Mouse (Mus musculus) E14TG2a.4 (cell line): ENCODE measurements around the gene Supt3.
A peak's percentile ranks its signal among the peaks of the same experiment; 100 is the strongest.

Source experiments
- H3K27me3 ChIP-seq: 2 replicates; pipeline ENCODE4 v1.6.1; 2014; ENCODE audit warnings: low read length, control low read depth; ENCODE audit not compliant: insufficient read depth
- H3K36me3 ChIP-seq: 2 replicates; pipeline ENCODE4 v1.6.1; 2014; ENCODE audit warnings: low read length, control low read depth; ENCODE audit not compliant: insufficient read depth
- H3K4me1 ChIP-seq: replicated peaks from 2 replicates; pipeline ENCODE4 v1.6.1; 2014; ENCODE audit warnings: low read depth, low read length, control low read depth
- H3K4me3 ChIP-seq: replicated peaks from 2 replicates; pipeline ENCODE4 v1.5.1; 2014; ENCODE audit warnings: mild to moderate bottlenecking, low read length
- H3K9me3 ChIP-seq: 2 replicates; pipeline ENCODE4 v1.6.1; 2014; ENCODE audit warnings: low read length, control low read depth
- CTCF ChIP-seq: conservative IDR thresholded peaks from 2 replicates; pipeline ENCODE4 v1.5.1; 2014; ENCODE audit warnings: low read length
- NANOG ChIP-seq: IDR thresholded peaks from 2 replicates; pipeline ENCODE4 v1.6.1; 2014; ENCODE audit warnings: borderline replicate concordance, low read length, mixed read lengths
- POU5F1 ChIP-seq: IDR thresholded peaks from 2 replicates; pipeline ENCODE4 v1.6.1; 2014; ENCODE audit warnings: low read length, borderline replicate concordance

Gene Supt3

GRCm38 (mm10) chr17:45158171-45158691 is 381.3 kb downstream of the Supt3 start:
- TF ChIP-seq POU5F1 = no peak
- TF ChIP-seq NANOG = no peak
- TF ChIP-seq CTCF = no peak

GRCm38 (mm10) chr17:45160651-45161050 is 383.7 kb downstream of the Supt3 start:
- Histone ChIP-seq H3K27me3 (peaks cover 9% of the 10 kb centered on the region), H3K9me3 (peaks cover 10% of the 10 kb centered on the region), H3K4me1 (peaks cover 28% of the 10 kb centered on the region), H3K4me3 (no peak overlapping the region), H3K36me3 (no peaks in the 10 kb centered on the region)
- TF ChIP-seq POU5F1 (no peak), CTCF (peak; percentile 48), NANOG (no peak)

More at GRCm38 (mm10) chr17:45158171-45158691, 381.3 kb downstream of the Supt3 start:
- H3K36me3 ChIP-seq = no peaks in the 10 kb centered on the region
- H3K4me1 ChIP-seq = peaks cover 32% of the 10 kb centered on the region
- H3K9me3 ChIP-seq = peaks cover 10% of the 10 kb centered on the region
- peaks cover 1% of the 10 kb centered on the region; the same call in 1 of the 2 replicates for H3K27me3 ChIP-seq
- no peak overlapping the region for H3K4me3 ChIP-seq

GRCm38 (mm10) chr17:45165741-45166140 is 388.8 kb downstream of the Supt3 start:
- Histone ChIP-seq H3K4me3 (no peak overlapping the region), H3K27me3 (peaks cover 9% of the 10 kb centered on the region), H3K9me3 (no peaks in the 10 kb centered on the region), H3K4me1 (peaks cover 17% of the 10 kb centered on the region), H3K36me3 (no peaks in the 10 kb centered on the region)
- no peak for TF ChIP-seq CTCF
- no peak for TF ChIP-seq NANOG
- TF ChIP-seq POU5F1 = no peak
